Mouse (Mus musculus): ENCODE results near the gene Cd200r2. TPM values are rescaled to one million over a fixed set of nuclear protein-coding genes. Genes with fewer than 3 reads are reported as not detected.

Gene Cd200r2
- polyA plus RNA-seq, 1 experiment from 2014 or later = not detected

DNA sequence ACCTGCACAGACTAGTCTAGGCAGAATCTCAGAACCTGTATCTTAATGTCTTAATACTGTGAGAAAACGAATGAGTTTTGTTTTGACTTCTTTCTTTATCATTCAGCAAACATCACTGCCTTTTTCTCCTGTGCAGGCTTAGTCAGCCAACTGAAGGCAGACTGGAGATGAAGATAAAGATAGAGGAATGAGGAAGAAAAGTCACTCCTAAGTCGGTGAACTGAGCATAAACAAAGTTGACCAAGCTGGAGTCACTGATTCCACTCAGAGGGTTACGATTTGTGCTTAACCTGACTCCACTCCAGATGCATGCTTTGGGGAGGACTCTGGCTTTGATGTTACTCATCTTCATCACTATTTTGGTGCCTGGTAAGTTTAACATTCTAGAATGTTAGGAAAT lies 76.6 kb downstream of the Cd200r2 start, which contains the start of gene Cd200r3:
Cd200r3 (plus strand) TSS at position 211 of the 400 bp plus-strand sequence.
- Histone ChIP-seq H3K4me3 (ENCODE audit: low read depth, low read length) (no peak within 1 kb of the TSS), H3K27ac (ENCODE audit: low read length) (no peak within 1 kb of the TSS), H3K9ac (ENCODE audit: low read depth, low read length) (no peak within 1 kb of the TSS), H3K9me3 (replicated peaks; ENCODE audit: control insufficient read depth, low read length, poor library complexity, severe bottlenecking) (no peaks in the 10 kb centered on the region), H3K4me2 (ENCODE audit: low read length) (no peak within 1 kb of the TSS), H3K36me3 (ENCODE audit: control insufficient read depth, insufficient read depth, low read length) (no peaks in the 10 kb centered on the region), H3K4me1 (ENCODE audit: control insufficient read depth, insufficient read depth, low read length) (no peaks in the 10 kb centered on the region), H3K27me3 (ENCODE audit: control insufficient read depth, insufficient read depth, low read depth, low read length) (no peaks in the 10 kb centered on the region)
- 85% methylated on average over 3 of the region's 3 CpGs for WGBS
- ATAC-seq = no peak

DNA sequence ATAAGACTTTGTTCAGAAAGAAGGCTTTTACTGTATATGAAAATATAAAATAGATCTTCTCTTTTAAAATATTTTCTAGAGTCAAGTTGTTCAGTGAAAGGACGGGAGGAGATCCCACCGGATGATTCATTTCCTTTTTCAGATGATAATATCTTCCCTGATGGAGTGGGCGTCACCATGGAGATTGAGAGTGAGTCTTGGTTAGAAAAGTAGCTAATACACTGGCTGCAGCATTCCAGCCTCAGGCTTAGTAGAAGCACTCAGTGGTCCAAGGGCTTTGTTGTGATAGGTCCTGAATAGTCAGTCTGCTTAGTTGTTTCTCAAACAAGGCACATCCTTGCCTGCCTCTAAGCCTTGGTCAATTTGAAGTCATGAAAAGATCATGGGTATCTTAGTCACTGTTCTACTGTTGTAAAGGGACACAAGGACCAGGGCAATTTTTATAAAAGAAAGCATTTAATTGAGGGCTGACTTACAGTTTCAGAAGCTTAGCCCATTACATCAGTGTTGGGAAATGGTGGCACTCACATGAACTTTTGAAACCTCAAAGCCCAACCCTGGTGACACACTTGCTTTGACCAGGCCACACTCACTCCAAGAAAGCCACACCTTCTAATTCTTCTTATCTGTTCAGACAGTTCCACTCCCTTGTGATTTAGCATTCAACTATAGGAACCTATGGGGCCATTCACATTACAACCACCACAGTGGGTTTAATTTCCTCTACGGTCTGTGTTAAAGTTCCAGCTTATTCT lies 84.6 kb downstream of the Cd200r2 start:
- H3K9ac ChIP-seq (ENCODE audit: low read depth, low read length) = no peak overlapping the region
- whole genome bisulfite sequencing = 68% methylated on average over 4 of the region's 4 CpGs
- H3K4me1 ChIP-seq (ENCODE audit: control insufficient read depth, insufficient read depth, low read length) = no peaks in the 10 kb centered on the region
- H3K4me3 ChIP-seq (ENCODE audit: low read depth, low read length) = no peak overlapping the region
- no peak overlapping the region for H3K27ac ChIP-seq (ENCODE audit: low read length)
- H3K9me3 ChIP-seq (replicated peaks; ENCODE audit: control insufficient read depth, low read length, poor library complexity, severe bottlenecking) = no peaks in the 10 kb centered on the region
- ATAC-seq = no peak
- H3K4me2 ChIP-seq (ENCODE audit: low read length) = no peak overlapping the region
- no peaks in the 10 kb centered on the region for H3K27me3 ChIP-seq (ENCODE audit: control insufficient read depth, insufficient read depth, low read depth, low read length)
- no peaks in the 10 kb centered on the region for H3K36me3 ChIP-seq (ENCODE audit: control insufficient read depth, insufficient read depth, low read length)

DNA sequence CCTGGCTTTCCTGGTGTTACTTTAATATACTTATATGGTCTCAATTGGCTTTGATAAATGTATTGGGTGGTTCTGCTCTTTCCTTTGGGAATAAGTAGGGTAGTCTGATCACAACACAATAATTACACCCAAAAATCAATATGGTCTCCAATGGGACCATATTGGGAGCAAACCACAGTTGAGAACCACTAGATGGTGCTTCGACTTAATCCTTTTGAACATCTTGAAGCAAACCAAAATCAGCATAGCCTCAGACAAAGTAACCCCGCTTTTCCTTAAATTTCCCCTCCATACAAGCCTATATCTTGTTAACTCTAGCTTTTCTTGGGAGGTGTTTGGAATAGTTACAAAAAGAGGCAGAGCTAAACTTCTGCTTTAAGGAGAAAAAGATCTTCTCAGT lies 95.4 kb downstream of the Cd200r2 start:
- H3K9me3 ChIP-seq (replicated peaks; ENCODE audit: control insufficient read depth, low read length, poor library complexity, severe bottlenecking) = no peaks in the 10 kb centered on the region
- H3K27me3 ChIP-seq (ENCODE audit: control insufficient read depth, insufficient read depth, low read depth, low read length) = no peaks in the 10 kb centered on the region
- 81% methylated on average over 2 of the region's 2 CpGs for WGBS
- H3K4me1 ChIP-seq (ENCODE audit: control insufficient read depth, insufficient read depth, low read length) = no peaks in the 10 kb centered on the region
- H3K36me3 ChIP-seq (ENCODE audit: control insufficient read depth, insufficient read depth, low read length) = no peaks in the 10 kb centered on the region
- no peak overlapping the region for H3K27ac ChIP-seq (ENCODE audit: low read length)
- ATAC-seq = no peak
- no peak overlapping the region for H3K4me2 ChIP-seq (ENCODE audit: low read length)
- H3K4me3 ChIP-seq (ENCODE audit: low read depth, low read length) = no peak overlapping the region
- H3K9ac ChIP-seq (ENCODE audit: low read depth, low read length) = no peak overlapping the region

DNA sequence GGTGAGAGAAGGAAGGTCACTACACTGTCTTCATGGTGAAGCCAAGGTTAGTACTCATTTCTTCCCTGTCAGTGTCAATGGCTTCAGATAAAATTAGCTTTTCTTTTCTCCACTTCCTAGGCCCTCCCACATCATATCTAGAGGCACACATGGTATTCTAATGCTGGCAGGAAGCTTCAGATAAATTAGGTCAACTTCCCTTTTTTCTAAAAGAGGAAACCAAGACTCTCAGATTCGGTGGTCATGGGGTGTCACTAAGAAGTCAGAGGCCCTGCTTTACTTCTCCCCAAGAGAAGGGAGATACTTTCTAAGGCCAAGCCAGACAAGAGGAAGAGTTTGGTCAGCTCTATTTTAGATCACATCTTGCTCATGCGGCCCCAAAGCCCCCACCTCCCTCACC lies 95.9 kb downstream of the Cd200r2 start:
- Histone ChIP-seq H3K27ac (ENCODE audit: low read length) (no peak overlapping the region), H3K4me1 (ENCODE audit: control insufficient read depth, insufficient read depth, low read length) (no peaks in the 10 kb centered on the region), H3K9me3 (replicated peaks; ENCODE audit: control insufficient read depth, low read length, poor library complexity, severe bottlenecking) (no peaks in the 10 kb centered on the region), H3K36me3 (ENCODE audit: control insufficient read depth, insufficient read depth, low read length) (no peaks in the 10 kb centered on the region), H3K9ac (ENCODE audit: low read depth, low read length) (no peak overlapping the region), H3K27me3 (ENCODE audit: control insufficient read depth, insufficient read depth, low read depth, low read length) (no peaks in the 10 kb centered on the region), H3K4me2 (ENCODE audit: low read length) (no peak overlapping the region), H3K4me3 (ENCODE audit: low read depth, low read length) (no peak overlapping the region)
- no peak for ATAC-seq
- 89% methylated on average over 2 of the region's 2 CpGs for WGBS

DNA sequence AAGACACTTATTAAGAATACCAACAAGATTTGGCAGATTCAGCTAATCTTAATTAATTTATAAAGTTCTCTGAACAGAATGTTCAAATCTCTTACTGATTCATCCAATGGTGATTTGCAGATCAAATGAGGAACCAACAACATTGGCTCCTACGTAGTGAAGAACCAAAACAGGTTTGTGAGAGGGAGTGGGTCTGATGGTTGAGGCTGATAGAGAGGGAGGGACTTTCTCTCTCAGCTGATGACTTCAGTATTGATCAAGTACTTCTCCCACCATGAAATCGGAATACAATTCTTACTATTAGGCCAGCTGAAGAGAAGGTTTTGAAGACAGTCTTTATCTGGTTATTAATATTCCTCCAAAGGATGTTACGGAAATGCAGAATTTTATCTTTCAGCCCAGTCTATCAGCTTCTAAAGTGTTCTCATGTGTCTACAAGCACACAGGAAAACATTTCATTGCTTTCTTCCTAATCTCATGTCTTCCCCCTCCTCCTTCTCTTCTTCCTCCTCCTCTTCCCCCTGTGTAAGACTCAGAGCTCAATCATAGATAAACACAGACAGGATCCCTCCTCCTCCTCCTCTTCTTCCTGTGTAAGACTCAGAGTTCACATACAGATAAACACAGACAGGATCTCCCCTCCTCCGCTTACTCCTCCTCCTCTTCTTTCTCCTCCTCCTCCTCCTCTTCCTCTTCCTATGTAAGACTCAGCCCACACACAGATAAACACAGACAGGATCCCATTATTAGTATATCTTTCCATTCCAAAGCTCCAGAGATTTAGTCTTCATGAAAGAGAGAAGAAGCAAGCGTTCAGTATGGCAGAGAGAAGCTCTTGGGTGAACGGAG lies 97.9 kb downstream of the Cd200r2 start:
- 92% methylated on average over 6 of the region's 6 CpGs for WGBS
- Histone ChIP-seq H3K9me3 (replicated peaks; ENCODE audit: control insufficient read depth, low read length, poor library complexity, severe bottlenecking) (no peaks in the 10 kb centered on the region), H3K4me2 (ENCODE audit: low read length) (no peak overlapping the region), H3K9ac (ENCODE audit: low read depth, low read length) (no peak overlapping the region), H3K4me1 (ENCODE audit: control insufficient read depth, insufficient read depth, low read length) (no peaks in the 10 kb centered on the region), H3K36me3 (ENCODE audit: control insufficient read depth, insufficient read depth, low read length) (no peaks in the 10 kb centered on the region), H3K4me3 (ENCODE audit: low read depth, low read length) (no peak overlapping the region), H3K27me3 (ENCODE audit: control insufficient read depth, insufficient read depth, low read depth, low read length) (no peaks in the 10 kb centered on the region), H3K27ac (ENCODE audit: low read length) (no peak overlapping the region)
- ATAC-seq = no peak

DNA sequence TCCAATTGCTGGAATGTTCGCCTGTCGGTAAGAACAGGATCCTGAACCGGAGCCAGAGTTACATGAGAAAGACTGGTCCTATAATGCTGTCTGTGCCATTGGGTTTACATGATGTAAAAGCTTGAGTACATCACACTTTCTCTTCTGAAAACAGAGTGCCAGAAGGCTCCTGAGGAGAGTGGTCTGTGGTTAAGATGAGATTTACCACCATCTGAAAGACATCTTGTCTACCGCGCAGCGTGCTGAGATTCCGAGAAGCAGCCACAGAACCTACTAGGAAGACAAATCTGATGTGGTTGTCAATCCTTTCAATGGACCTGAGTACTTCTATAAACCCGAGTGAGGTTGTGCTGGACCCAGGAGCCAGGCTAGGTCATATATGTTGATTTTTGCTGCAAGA lies 98.5 kb downstream of the Cd200r2 start:
- Histone ChIP-seq H3K9ac (ENCODE audit: low read depth, low read length) (no peak overlapping the region), H3K36me3 (ENCODE audit: control insufficient read depth, insufficient read depth, low read length) (no peaks in the 10 kb centered on the region), H3K9me3 (replicated peaks; ENCODE audit: control insufficient read depth, low read length, poor library complexity, severe bottlenecking) (no peaks in the 10 kb centered on the region), H3K4me2 (ENCODE audit: low read length) (no peak overlapping the region), H3K27ac (ENCODE audit: low read length) (no peak overlapping the region), H3K4me1 (ENCODE audit: control insufficient read depth, insufficient read depth, low read length) (no peaks in the 10 kb centered on the region), H3K4me3 (ENCODE audit: low read depth, low read length) (no peak overlapping the region), H3K27me3 (ENCODE audit: control insufficient read depth, insufficient read depth, low read depth, low read length) (no peaks in the 10 kb centered on the region)
- no peak for ATAC-seq
- 96% methylated on average over 8 of the region's 8 CpGs for WGBS

Other genes with a start within 250 kb of the Cd200r2 start
- 3.2 and 4.5 TPM in 2 replicates for gene Nepro, start 142.8 kb upstream of the Cd200r2 start, polyA plus RNA-seq (2015; fragmentation: Nextera tagmentation; extraction: Ambion mirVana)
- 40.5 and 43.0 TPM in 2 replicates for gene Gtpbp8, start 120.7 kb upstream of the Cd200r2 start, polyA plus RNA-seq (2015; fragmentation: Nextera tagmentation; extraction: Ambion mirVana)
- gene Cd200r1, start 101.4 kb upstream of the Cd200r2 start, polyA plus RNA-seq (2015; fragmentation: Nextera tagmentation; extraction: Ambion mirVana) = 0.46 and 0.48 TPM in 2 replicates
- gene Cd200r4, start 55.4 kb upstream of the Cd200r2 start, polyA plus RNA-seq (2015; fragmentation: Nextera tagmentation; extraction: Ambion mirVana) = not detected in 2 replicates
- not detected in 2 replicates for gene Cd200r3, start 76.6 kb downstream of the Cd200r2 start, polyA plus RNA-seq (2015; fragmentation: Nextera tagmentation; extraction: Ambion mirVana)
- 8.2 TPM in 2 replicates for gene Ccdc80, start 226.3 kb downstream of the Cd200r2 start, polyA plus RNA-seq (2015; fragmentation: Nextera tagmentation; extraction: Ambion mirVana)

Measured in midbrain, embryonic 16.5 days (tissue).